Mouse (Mus musculus) midbrain, embryonic 10.5 days (tissue): Measurements from ENCODE around the gene Aldh9a1. TPM values are rescaled to one million over a fixed set of nuclear protein-coding genes. Genes with fewer than 3 reads are reported as not detected.

ENCODE experiments used
- DNase-seq: peaks from one replicate; pipeline ENCODE4 v3.0.0-alpha.2; 2017; ENCODE audit warnings: low spot score
- H3K27ac ChIP-seq: fragments of 300-500 bp; sonication (generic); replicated peaks from 2 replicates; pipeline ENCODE4 v1.5.1; 2016; ENCODE audit warnings: mild to moderate bottlenecking
- H3K27me3 ChIP-seq: fragments of 300-500 bp; sonication (generic); 2 replicates; pipeline ENCODE4 v1.6.1; 2016; ENCODE audit warnings: low read depth, mild to moderate bottlenecking; ENCODE audit not compliant: poor library complexity, severe bottlenecking
- H3K36me3 ChIP-seq: fragments of 300-500 bp; sonication (generic); 2 replicates; pipeline ENCODE4 v1.6.1; 2016; ENCODE audit warnings: mild to moderate bottlenecking, moderate library complexity
- H3K4me1 ChIP-seq: fragments of 300-500 bp; sonication (generic); 2 replicates; pipeline ENCODE4 v1.6.1; 2016
- H3K4me3 ChIP-seq: fragments of 300-500 bp; sonication (generic); 2 replicates; pipeline ENCODE4 v1.5.1; 2016; ENCODE audit warnings: mild to moderate bottlenecking, moderate library complexity
- H3K9me3 ChIP-seq: fragments of 300-500 bp; sonication (generic); replicated peaks from 2 replicates; pipeline ENCODE4 v1.6.1; 2016; ENCODE audit warnings: mild to moderate bottlenecking
- WGBS: fragments of 180-500 bp; shearing (Covaris S2); methylation state at CpG from one replicate; pipeline ENCODE4 v1.1.7; 2016; 5-methylcytosine and 5-hydroxymethylcytosine counted together
- polyA plus RNA-seq: library from polyadenylated mRNA; unstranded; fragments of >200 nt; fragmentation: Nextera tagmentation; extraction: Ambion mirVana; gene quantifications from 2 replicates; pipeline ENCODE4 v1.2.1, GENCODE M21; 2016

Gene Aldh9a1
- polyA plus RNA-seq, 1 experiment from 2014 or later: 46.5 TPM

DNA sequence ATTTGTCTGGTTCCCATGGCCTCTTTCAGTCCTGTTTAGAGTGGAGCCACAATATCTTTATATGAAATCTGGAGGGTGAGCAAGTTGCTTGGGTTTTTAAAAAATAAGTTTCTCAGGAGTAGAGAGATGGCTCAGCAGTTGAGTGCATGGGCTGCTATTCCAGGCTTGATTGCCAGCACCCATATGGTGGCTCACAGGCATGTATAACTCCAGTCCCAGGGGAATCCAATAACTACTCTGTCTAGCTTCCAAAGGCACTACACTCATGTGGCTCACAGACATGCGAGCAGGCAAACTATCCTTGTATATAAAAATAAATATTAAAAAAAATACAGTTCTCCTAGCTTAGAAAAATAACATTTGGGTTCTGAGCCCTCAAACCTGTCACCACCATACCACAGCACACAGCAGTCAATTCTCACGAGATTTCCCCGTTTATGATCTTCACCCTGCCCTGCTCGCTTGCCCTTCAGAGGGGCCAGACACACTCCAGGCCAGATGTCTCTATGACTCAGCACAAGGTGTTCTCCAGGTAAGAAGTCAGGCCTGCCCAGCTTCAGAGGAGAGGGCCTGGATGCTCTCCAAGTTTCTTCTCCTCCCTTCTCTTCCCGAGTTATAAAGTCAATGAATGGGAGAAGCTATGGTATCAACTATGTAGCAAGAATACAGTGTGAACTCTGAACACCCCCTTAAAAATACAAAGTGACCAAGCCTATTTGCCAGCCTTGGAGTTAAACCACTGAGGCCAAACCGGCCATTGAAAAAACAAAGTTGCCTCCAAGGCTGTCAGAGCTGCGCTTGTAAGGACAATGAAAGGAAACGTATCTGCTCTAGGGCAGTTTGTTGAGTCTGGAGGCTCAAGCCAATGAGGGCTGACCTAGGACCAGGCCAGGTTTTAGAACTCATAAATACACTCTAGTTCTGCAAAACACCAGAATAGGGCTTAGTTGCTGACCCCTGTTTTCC lies 31.5 kb downstream of the Aldh9a1 start:
- 88% methylated on average over 8 of the region's 8 CpGs for WGBS
- H3K27ac ChIP-seq: no peak overlapping the region
- H3K36me3 ChIP-seq: peaks cover under 1% of the 10 kb centered on the region
- no peaks in the 10 kb centered on the region for H3K9me3 ChIP-seq
- no peak for DNase-seq
- H3K27me3 ChIP-seq: 0 out of 2 replicates have a peak, but pooled peaks cover under 1% of the 10 kb centered on the region
- H3K4me3 ChIP-seq: no peak overlapping the region
- H3K4me1 ChIP-seq: peaks cover 22% of the 10 kb centered on the region

DNA sequence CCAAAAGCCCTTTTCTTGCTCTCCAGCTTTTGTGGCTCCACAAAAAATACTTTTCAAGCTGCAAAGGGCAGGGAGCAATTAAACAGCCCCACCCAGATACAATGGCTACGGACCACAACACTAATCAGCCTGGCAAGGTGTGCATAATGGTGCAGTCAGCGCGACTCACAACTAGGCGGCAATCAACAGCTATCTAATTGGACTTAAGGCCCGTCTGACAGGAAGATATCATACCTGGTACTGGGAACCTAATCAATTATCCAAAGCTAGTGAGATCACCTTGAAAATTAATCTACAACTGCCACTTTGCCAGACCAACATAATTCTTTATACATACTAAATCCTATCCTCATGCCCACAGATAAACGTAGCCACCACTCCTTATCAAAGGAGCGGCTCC lies 32.5 kb downstream of the Aldh9a1 start:
- DNase-seq: no peak
- H3K36me3 ChIP-seq: no peaks in the 10 kb centered on the region
- no peaks in the 10 kb centered on the region for H3K27me3 ChIP-seq
- H3K4me3 ChIP-seq: no peak overlapping the region
- H3K9me3 ChIP-seq: no peaks in the 10 kb centered on the region
- no peak overlapping the region for H3K27ac ChIP-seq
- WGBS: 90% methylated on average over 7 of the region's 7 CpGs
- peaks cover 22% of the 10 kb centered on the region for H3K4me1 ChIP-seq

DNA sequence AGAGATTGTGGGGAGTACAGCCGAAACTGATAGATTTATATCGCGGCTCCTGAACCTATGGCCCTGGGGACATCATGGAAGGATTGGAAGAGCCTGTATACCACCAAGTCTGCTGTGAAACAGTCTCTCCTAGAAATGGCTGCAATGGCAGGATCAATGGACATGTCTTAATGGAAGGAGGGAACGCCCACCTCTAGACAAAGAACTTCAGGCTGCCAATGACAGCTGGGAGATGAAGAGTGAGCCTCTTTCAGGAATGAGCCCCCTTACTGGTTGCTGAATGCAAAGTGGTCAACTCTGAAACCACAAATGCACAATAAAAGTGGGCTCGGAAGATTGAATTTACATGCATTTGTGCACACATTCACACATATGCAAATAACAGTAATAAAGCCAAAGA lies 33.0 kb downstream of the Aldh9a1 start:
- DNase-seq: no peak
- Histone ChIP-seq H3K36me3 (no peaks in the 10 kb centered on the region), H3K4me1 (peaks cover 22% of the 10 kb centered on the region), H3K4me3 (no peak overlapping the region), H3K27me3 (no peaks in the 10 kb centered on the region), H3K27ac (no peak overlapping the region), H3K9me3 (no peaks in the 10 kb centered on the region)
- 87% methylated on average over 5 of the region's 5 CpGs for WGBS

DNA sequence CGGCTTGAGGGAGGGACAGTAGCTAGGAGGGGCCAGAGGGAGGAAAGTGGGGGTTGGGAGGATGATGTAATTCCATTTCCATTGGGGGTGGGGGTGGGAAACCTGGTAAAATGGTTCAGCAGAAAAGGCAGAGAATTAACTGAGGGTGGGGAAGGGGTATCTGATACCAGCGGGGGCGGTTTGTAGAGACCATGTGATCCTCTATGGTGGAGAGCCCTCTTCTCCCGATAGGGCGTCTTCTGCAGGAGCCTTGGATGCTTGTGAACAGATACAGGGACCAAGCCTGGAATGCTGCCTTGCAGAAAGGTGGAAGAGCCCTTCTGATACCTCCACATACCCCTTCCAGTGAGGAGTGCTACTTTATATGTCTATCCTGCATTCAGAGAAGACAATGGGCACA lies 33.4 kb downstream of the Aldh9a1 start:
- H3K36me3 ChIP-seq: no peaks in the 10 kb centered on the region
- H3K4me3 ChIP-seq: no peak overlapping the region
- H3K27me3 ChIP-seq: 0 out of 2 replicates have a peak, but pooled peaks cover under 1% of the 10 kb centered on the region
- H3K9me3 ChIP-seq: no peaks in the 10 kb centered on the region
- H3K4me1 ChIP-seq: peaks cover 22% of the 10 kb centered on the region
- WGBS: 91% methylated on average over 5 of the region's 5 CpGs
- DNase-seq: no peak
- H3K27ac ChIP-seq: no peak overlapping the region; the same call in 1 of the 2 replicates

DNA sequence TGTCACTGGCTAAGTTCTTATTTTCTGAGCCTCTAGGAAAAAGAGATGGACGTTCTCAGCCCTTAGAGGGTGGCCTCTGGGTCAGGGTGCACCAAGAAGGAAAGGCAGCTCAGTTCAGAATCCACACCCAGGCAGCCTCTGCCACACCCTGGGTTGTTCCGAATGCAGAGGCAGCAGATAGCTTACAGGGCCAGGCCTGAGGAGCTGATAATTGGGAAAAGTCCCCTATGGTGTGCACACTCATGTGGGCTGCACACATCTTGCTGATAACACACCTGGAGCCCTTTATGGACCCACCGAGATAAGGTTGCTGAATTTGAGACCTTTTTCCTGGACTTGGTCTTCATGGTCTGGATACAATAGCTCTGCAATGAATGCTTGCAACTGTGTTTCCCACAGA lies 34.4 kb downstream of the Aldh9a1 start:
- Histone ChIP-seq H3K27ac (no peak overlapping the region), H3K36me3 (no peaks in the 10 kb centered on the region), H3K4me3 (no peak overlapping the region), H3K9me3 (no peaks in the 10 kb centered on the region), H3K27me3 (peaks cover 7% of the 10 kb centered on the region; the same call in 1 of the 2 replicates), H3K4me1 (peaks cover 22% of the 10 kb centered on the region)
- DNase-seq: no peak
- WGBS: 76% methylated on average over 3 of the region's 3 CpGs

DNA sequence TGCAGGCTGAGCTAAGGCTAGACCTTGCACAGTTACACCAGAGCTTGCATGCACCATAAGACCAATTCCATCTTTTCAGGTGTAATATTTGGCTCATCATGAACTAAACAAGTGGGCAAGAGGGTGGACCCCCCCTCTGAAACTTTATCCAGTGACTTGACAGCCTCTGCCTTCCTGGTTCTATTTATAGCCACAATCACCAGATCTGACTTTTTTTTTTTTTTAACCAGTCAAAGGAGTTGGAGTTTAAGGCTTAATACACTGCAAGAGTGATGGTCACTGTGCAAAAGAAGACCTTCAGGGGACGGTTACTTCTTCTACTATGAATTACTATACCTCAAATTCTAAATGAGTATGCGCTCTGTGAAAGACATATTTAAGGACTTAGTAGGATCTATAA lies 35.4 kb downstream of the Aldh9a1 start:
- 91% methylated on average over 2 of the region's 2 CpGs for WGBS
- peaks cover 7% of the 10 kb centered on the region; the same call in 1 of the 2 replicates for H3K27me3 ChIP-seq
- peaks cover 17% of the 10 kb centered on the region for H3K4me1 ChIP-seq
- no peak overlapping the region for H3K4me3 ChIP-seq
- H3K27ac ChIP-seq: no peak overlapping the region
- H3K36me3 ChIP-seq: no peaks in the 10 kb centered on the region
- no peaks in the 10 kb centered on the region for H3K9me3 ChIP-seq
- DNase-seq: no peak

DNA sequence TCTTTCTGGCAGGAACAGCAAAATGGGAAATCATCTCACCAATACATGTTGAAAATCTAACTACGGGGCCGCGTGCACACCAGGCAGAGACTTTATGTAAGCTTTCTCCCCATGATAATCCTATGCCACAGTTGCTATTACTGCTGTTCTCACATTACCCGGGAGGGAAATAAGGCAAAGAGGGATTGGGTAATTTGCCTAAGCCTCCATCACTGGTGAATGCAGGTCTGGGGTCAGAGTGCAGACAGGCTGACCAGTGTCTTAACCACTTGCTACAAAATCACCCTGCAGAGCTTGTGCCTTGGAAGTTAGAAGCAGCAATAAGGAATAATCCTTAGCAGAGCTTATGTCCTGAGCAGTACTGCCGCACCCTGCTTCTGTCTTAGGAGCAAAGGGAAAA lies 35.8 kb downstream of the Aldh9a1 start:
- peaks cover 17% of the 10 kb centered on the region for H3K4me1 ChIP-seq
- no peaks in the 10 kb centered on the region for H3K9me3 ChIP-seq
- H3K4me3 ChIP-seq: no peak overlapping the region
- H3K36me3 ChIP-seq: no peaks in the 10 kb centered on the region
- 0 out of 2 replicates have a peak overlapping the region, but pooled peaks have one; percentile 33 for H3K27ac ChIP-seq
- peaks cover 7% of the 10 kb centered on the region; the same call in 1 of the 2 replicates for H3K27me3 ChIP-seq
- DNase-seq: no peak
- WGBS: 46% methylated on average over 5 of the region's 5 CpGs

DNA sequence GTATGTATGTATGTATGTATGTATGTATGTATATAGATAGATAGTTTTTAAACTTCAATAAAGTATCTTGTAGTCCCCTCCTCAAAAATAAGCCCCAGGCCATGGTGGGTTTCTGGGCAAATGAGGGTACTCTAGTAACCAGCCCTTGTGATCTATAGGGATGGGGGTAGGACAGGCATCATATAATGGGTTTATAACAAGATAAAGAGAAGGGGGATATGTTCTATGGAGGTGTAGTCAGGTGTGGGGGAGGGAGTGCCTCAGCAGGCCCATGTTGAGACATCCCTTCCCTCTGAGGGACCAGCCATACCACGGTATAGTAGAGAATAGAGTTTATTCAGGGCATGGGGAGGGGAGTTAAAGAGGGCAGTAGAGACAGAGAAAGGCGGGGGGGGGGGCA lies 36.7 kb downstream of the Aldh9a1 start:
- DNase-seq: no peak
- 62% methylated on average over 1 of the region's 2 CpGs for WGBS
- no peak overlapping the region for H3K4me3 ChIP-seq
- peaks cover 15% of the 10 kb centered on the region for H3K27me3 ChIP-seq
- no peaks in the 10 kb centered on the region for H3K9me3 ChIP-seq
- H3K4me1 ChIP-seq: peaks cover 17% of the 10 kb centered on the region
- no peaks in the 10 kb centered on the region for H3K36me3 ChIP-seq
- no peak overlapping the region for H3K27ac ChIP-seq

DNA sequence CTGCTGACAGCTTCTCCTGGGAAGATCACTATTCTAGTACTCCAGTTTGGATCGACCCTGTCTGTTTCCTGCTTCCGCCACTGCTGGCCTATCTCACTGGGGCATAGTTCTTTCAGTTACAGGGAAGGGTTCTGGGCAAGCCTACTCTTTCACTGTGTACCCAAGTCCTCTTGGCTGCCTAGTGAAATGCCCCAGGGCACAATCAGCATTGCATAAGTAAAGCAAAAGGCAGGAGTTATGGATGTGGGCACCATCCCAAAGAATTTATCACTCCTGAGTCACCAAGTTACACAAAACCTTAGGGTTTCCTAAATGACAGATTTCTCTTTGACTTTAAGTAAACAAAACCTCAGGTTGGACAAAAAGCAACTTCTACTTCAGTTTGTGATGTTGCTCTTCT lies 37.5 kb downstream of the Aldh9a1 start:
- Histone ChIP-seq H3K4me1 (peaks cover 17% of the 10 kb centered on the region), H3K27me3 (peaks cover 24% of the 10 kb centered on the region), H3K36me3 (no peaks in the 10 kb centered on the region), H3K4me3 (no peak overlapping the region), H3K27ac (no peak overlapping the region), H3K9me3 (no peaks in the 10 kb centered on the region)
- 86% methylated on average over 2 of the region's 2 CpGs for WGBS
- no peak for DNase-seq

DNA sequence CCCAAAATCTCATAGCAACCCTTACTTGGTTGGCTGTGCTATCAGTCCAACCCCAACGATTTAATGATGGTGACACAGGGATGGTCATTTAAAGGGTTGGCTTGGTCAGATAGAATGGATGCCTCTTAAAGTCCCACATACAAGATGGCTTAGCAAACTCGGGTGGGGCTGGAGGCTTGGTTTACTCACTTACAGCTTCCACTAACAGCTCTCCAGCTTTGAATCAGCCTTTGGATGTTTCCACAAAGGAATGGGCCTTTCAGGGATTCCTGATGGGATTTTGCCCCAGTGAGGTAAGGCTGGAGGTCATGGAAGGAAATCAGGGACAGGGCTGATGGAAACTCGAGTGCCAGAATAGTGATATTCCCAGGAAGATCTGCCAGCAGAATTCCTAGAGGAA lies 38.0 kb downstream of the Aldh9a1 start:
- H3K9me3 ChIP-seq: no peaks in the 10 kb centered on the region
- 79% methylated on average over 3 of the region's 3 CpGs for WGBS
- no peak overlapping the region for H3K27ac ChIP-seq
- peaks cover 29% of the 10 kb centered on the region for H3K27me3 ChIP-seq
- no peak overlapping the region for H3K4me3 ChIP-seq
- H3K36me3 ChIP-seq: no peaks in the 10 kb centered on the region
- peaks cover 18% of the 10 kb centered on the region for H3K4me1 ChIP-seq
- no peak for DNase-seq

DNA sequence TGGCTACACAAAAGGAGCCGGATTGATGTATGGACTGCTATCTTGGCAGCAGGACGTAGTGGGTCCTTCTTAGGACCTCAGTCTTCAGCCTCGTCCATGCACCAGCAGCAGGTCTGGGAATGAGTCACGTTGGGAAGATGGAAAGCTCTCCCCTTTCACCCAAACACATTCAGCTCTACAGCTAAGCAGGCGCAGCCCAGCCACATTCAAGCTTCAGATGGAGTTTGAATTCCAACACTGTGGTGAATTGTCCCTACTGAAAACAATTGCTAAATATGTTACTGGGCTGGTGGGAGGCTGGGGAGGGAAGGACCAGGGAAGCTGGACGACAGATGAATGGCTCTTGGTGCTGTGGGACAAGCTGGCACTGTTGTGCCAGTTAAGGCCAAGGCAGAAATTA lies 38.8 kb downstream of the Aldh9a1 start:
- no peak overlapping the region for H3K4me3 ChIP-seq
- H3K9me3 ChIP-seq: no peaks in the 10 kb centered on the region
- H3K4me1 ChIP-seq: peaks cover 20% of the 10 kb centered on the region
- H3K27ac ChIP-seq: no peak overlapping the region
- 83% methylated on average over 6 of the region's 6 CpGs for WGBS
- no peaks in the 10 kb centered on the region for H3K36me3 ChIP-seq
- peaks cover 35% of the 10 kb centered on the region for H3K27me3 ChIP-seq
- DNase-seq: no peak

DNA sequence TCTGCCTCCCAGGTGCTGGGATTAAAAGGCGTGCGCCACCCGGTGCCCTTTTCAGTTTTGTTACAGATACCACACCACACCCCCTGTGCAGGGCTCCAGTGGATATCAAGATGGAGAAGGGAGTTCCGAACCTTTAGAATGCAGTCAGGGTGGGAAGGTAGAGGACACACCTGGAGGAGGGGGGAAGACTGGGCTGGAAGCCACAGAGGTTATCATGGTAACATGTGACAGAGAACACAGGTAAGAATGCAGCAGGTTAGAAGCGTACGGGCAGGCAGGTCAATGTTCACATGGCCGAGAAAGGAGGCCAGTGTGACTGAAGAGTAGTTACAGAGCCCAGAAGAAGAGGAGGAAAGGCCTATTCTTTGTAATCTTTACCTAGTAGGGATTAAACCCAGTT lies 39.8 kb downstream of the Aldh9a1 start:
- Histone ChIP-seq H3K9me3 (no peaks in the 10 kb centered on the region), H3K4me3 (no peak overlapping the region), H3K4me1 (peaks cover 24% of the 10 kb centered on the region), H3K27me3 (peaks cover 35% of the 10 kb centered on the region), H3K36me3 (no peaks in the 10 kb centered on the region), H3K27ac (no peak overlapping the region)
- 91% methylated on average over 7 of the region's 7 CpGs for WGBS
- DNase-seq: no peak

DNA sequence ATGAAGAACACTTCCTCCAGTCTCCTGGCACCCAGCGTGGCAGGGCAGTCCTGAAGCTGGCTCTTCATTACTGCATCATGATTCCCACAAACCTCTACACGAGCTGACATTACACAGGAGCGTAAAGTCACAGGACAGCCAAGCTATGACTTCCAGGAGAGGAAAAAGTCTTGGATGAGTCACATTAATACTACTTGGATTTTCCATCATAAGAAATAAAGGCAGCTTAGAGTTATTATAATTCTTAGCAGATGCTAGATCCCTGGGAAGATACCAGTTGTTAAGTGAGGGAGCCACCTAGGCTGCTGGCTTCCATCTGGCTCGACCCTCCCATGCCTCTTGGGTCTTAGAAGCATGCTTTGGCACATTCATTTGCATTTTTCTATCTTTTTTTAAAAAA lies 40.6 kb downstream of the Aldh9a1 start:
- Histone ChIP-seq H3K27ac (no peak overlapping the region), H3K9me3 (no peaks in the 10 kb centered on the region), H3K4me1 (peaks cover 24% of the 10 kb centered on the region), H3K36me3 (no peaks in the 10 kb centered on the region), H3K27me3 (peaks cover 40% of the 10 kb centered on the region), H3K4me3 (no peak overlapping the region)
- DNase-seq: no peak
- WGBS: 77% methylated on average over 4 of the region's 4 CpGs
